Mouse (Mus musculus) cerebellum, adult 8-10 months (tissue): ENCODE data around the gene Nhej1.

ENCODE experiments used
- DNase-seq: peaks from one replicate; pipeline ENCODE4 v3.0.0; 2022

Gene Nhej1

GRCm38 (mm10) chr1:74926721-74927120, 198.3 kb downstream of the Nhej1 start:
- peak; percentile 27 for DNase-seq

GRCm38 (mm10) chr1:74924464-74924863, 200.5 kb downstream of the Nhej1 start:
- no peak for DNase-seq
